Mouse (Mus musculus) hindbrain, embryonic 14.5 days (tissue): ENCODE results near the gene Pla2g2d. TPM values are rescaled to one million over a fixed set of nuclear protein-coding genes. Genes with fewer than 3 reads are reported as not detected.

Source experiments
- ATAC-seq: fragments of 200-750 bp; cut with Nextera tagmentation; 2 replicates; pipeline ENCODE4 v1.8.0; 2017; ENCODE audit warnings: moderate number of reproducible peaks, mild to moderate bottlenecking, moderate TSS enrichment, moderate library complexity; ENCODE audit not compliant: low FRiP score
- DNase-seq: peaks from one replicate; pipeline ENCODE4 v3.0.0-alpha.2; 2015; ENCODE audit warnings: low spot score
- H3K27ac ChIP-seq: fragments of 300-500 bp; sonication (generic); 2 replicates; pipeline ENCODE4 v1.5.1; 2014; ENCODE audit warnings: mild to moderate bottlenecking, moderate library complexity
- H3K27me3 ChIP-seq: fragments of 300-500 bp; sonication (generic); 2 replicates; pipeline ENCODE4 v1.6.1; 2014; ENCODE audit warnings: mild to moderate bottlenecking, low read length, mixed read lengths; ENCODE audit not compliant: control insufficient read depth, insufficient read depth
- H3K36me3 ChIP-seq: fragments of 300-500 bp; sonication (generic); replicated peaks from 2 replicates; pipeline ENCODE4 v1.6.1; 2014; ENCODE audit not compliant: control insufficient read depth, insufficient read depth
- H3K4me1 ChIP-seq: fragments of 300-500 bp; sonication (generic); replicated peaks from 2 replicates; pipeline ENCODE4 v1.6.1; 2014; ENCODE audit warnings: antibody characterized with exemption, low read length, mixed read lengths; ENCODE audit not compliant: control insufficient read depth, insufficient read depth
- H3K4me2 ChIP-seq: fragments of 300-500 bp; sonication (generic); replicated peaks from 2 replicates; pipeline ENCODE4 v1.6.1; 2014; ENCODE audit warnings: mild to moderate bottlenecking, moderate library complexity
- H3K4me3 ChIP-seq: fragments of 300-500 bp; sonication (generic); replicated peaks from 2 replicates; pipeline ENCODE4 v1.5.1; 2014; ENCODE audit warnings: mild to moderate bottlenecking, low read length
- H3K9ac ChIP-seq: fragments of 300-500 bp; sonication (generic); 2 replicates; pipeline ENCODE4 v1.6.1; 2014
- H3K9me3 ChIP-seq: fragments of 300-500 bp; sonication (generic); 2 replicates; pipeline ENCODE4 v1.6.1; 2016; ENCODE audit warnings: low read length; ENCODE audit not compliant: control insufficient read depth
- WGBS: fragments of 180-500 bp; shearing (Covaris S2); extraction: QIAGEN DNeasy Blood & Tissue Kit; methylation state at CpG from one replicate; pipeline ENCODE4 v1.1.7; 2014; 5-methylcytosine and 5-hydroxymethylcytosine counted together
- polyA plus RNA-seq: library from polyadenylated mRNA; unstranded; fragments of >200 nt; fragmentation: Nextera tagmentation; extraction: Ambion mirVana; gene quantifications from 2 replicates; pipeline ENCODE4 v1.2.1, GENCODE M21; 2014

The Pla2g2d gene
- 0.62 and 0.74 TPM in 2 replicates for polyA plus RNA-seq

- Histone ChIP-seq H3K9ac (no peak within 1 kb of the TSS), H3K27ac (no peak within 1 kb of the TSS), H3K27me3 (no peaks in the 10 kb centered on the region), H3K9me3 (no peaks in the 10 kb centered on the region), H3K4me2 (no peak within 1 kb of the TSS), H3K4me3 (no peak within 1 kb of the TSS), H3K36me3 (no peaks in the 10 kb centered on the region), H3K4me1 (peaks cover 10% of the 10 kb centered on the region)
- 87% methylated on average over 6 of the region's 6 CpGs for WGBS
- no peak for DNase-seq
- no peak for ATAC-seq
These were observed at the start of gene Pla2g2d for GRCm38 (mm10) chr4:138775435-138775834. Gene Pla2g2d, plus strand, starts transcription at chr4:138775735.

DNA sequence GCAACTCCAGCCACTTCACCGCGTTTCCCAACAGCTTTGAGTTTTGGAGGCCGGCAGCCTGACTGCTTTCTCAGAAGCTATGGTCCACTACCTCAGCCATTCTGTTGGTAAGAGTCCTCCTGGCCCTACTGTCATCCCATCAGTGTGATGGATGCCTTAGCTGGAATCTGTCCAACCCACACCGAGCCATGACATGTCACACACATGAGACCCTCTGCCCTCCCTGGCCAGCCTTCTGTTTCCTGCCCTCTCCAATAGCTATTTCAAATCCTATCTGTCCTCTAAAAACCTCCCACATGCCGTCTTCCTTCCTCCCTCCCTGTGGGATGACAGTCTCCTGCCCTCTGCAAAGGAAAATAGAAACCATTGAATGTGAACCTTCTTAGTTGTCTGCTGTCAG lies 49.8 kb upstream of the Pla2g2d start:
- DNase-seq, result no peak
- Histone ChIP-seq H3K27me3 (no peaks in the 10 kb centered on the region), H3K9me3 (no peaks in the 10 kb centered on the region), H3K4me2 (peak overlapping the region; percentile 50; the same call in 1 of the 2 replicates), H3K4me3 (no peak overlapping the region), H3K36me3 (no peaks in the 10 kb centered on the region), H3K4me1 (peaks cover 20% of the 10 kb centered on the region), H3K27ac (no peak overlapping the region; the same call in 1 of the 2 replicates), H3K9ac (no peak overlapping the region)
- 77% methylated on average over 5 of the region's 5 CpGs for WGBS
- ATAC-seq, result no peak

DNA sequence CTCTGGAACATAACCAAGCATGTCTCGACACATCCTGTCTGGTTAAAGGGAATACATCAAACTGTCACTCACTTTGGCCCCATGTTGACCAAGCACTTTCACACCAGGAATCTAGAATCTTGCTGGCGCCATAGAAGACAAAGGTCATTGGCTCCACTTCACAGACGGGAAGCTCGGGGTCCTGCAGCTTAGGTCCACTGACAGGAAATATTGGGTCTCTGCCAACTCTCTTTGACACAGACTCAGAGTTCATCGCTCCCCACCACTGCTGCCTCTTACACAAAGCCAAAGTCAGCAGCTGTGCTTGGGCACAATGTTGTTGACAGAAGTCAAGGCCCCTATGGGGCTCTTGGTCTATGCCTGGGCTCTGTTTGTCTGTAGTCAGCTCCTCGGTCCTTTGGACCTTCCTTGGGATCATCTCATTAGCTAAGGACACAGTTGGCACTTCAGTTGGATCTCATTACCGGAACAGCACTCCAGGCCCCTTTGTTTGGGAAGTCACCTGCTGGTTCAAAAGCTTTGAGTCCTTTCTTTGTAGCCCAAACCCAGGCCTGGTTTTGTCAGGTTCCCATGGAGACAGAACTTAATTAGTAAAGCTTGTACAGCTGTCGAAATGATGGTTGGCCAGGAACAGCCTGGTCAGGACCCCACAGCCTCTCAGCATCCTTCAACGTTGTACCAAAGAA lies 46.4 kb upstream of the Pla2g2d start:
- Histone ChIP-seq H3K4me2 (no peak overlapping the region), H3K9me3 (no peaks in the 10 kb centered on the region), H3K27ac (no peak overlapping the region), H3K4me3 (no peak overlapping the region), H3K4me1 (peaks cover 16% of the 10 kb centered on the region), H3K9ac (no peak overlapping the region), H3K27me3 (no peaks in the 10 kb centered on the region), H3K36me3 (no peaks in the 10 kb centered on the region)
- WGBS, result 24% methylated on average over 9 of the region's 9 CpGs
- DNase-seq, result peak; percentile 61
- peak; percentile 60; the same call in 1 of the 2 replicates for ATAC-seq

DNA sequence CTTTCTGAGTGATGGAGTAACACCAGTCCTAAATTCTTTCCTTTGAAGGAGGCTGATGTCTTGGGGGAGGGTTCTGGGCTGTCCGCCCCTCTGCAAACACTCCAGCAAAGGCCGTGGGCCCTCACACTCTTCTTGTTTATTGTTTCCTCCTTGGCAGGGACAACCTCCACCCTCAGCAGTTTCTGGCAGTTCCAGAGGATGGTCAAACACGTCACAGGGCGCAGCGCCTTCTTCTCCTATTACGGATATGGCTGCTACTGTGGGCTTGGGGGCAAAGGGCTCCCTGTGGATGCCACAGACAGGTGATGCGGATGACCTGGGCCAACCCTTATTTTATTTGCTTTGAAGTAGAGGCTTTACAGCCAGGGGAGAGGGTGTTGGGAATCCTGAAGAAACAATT lies 41.4 kb upstream of the Pla2g2d start:
- H3K27ac ChIP-seq, result no peak overlapping the region
- no peak overlapping the region for H3K4me3 ChIP-seq
- peaks cover 9% of the 10 kb centered on the region for H3K4me1 ChIP-seq
- no peak overlapping the region for H3K9ac ChIP-seq
- no peak for DNase-seq
- H3K27me3 ChIP-seq, result no peaks in the 10 kb centered on the region
- no peak for ATAC-seq
- H3K9me3 ChIP-seq, result no peaks in the 10 kb centered on the region
- H3K36me3 ChIP-seq, result no peaks in the 10 kb centered on the region
- 75% methylated on average over 7 of the region's 7 CpGs for WGBS
- no peak overlapping the region for H3K4me2 ChIP-seq

DNA sequence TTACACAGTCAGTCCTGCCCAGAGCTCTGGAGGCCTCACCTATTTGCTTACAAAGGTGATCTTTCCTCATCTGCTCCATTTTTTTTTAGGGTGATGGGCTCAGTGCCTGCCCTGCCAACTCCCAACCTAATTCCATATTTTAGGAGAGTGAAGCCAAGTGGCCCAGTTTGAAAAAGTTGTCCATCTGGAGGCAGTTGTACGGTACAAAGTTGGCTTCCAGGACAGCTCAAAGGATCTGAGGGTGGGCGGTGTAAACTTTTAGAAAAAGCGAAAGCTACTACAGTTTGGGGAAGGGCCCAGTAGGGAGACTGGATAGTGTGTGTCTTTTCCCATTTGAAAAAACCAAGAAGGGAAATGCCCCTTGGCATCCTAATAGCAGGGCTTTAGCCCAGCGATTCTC lies 40.7 kb upstream of the Pla2g2d start:
- 97% methylated on average over 4 of the region's 4 CpGs for WGBS
- Histone ChIP-seq H3K27me3 (no peaks in the 10 kb centered on the region), H3K9ac (no peak overlapping the region), H3K36me3 (no peaks in the 10 kb centered on the region), H3K4me2 (no peak overlapping the region), H3K4me1 (peaks cover 11% of the 10 kb centered on the region), H3K4me3 (no peak overlapping the region), H3K9me3 (no peaks in the 10 kb centered on the region), H3K27ac (no peak overlapping the region)
- no peak for ATAC-seq
- DNase-seq, result no peak

- WGBS, result 77% methylated on average over 7 of the region's 7 CpGs
- Histone ChIP-seq H3K36me3 (no peaks in the 10 kb centered on the region), H3K27ac (no peak within 1 kb of the TSS), H3K4me1 (peaks cover 11% of the 10 kb centered on the region), H3K9me3 (no peaks in the 10 kb centered on the region), H3K4me2 (no peak within 1 kb of the TSS), H3K27me3 (no peaks in the 10 kb centered on the region), H3K4me3 (no peak within 1 kb of the TSS), H3K9ac (no peak within 1 kb of the TSS)
- no peak for ATAC-seq
- no peak for DNase-seq
These were observed 38.5 kb upstream of the Pla2g2d start, which contains the start of gene Ubxn10 for GRCm38 (mm10) chr4:138737031-138737430. Gene Ubxn10, minus strand, starts transcription at chr4:138737167.

GRCm38 (mm10) chr4:138739136-138739851 lies 36.2 kb upstream of the Pla2g2d start:
- Histone ChIP-seq H3K4me1 (peaks cover 11% of the 10 kb centered on the region), H3K36me3 (no peaks in the 10 kb centered on the region), H3K27me3 (no peaks in the 10 kb centered on the region), H3K9ac (no peak overlapping the region), H3K9me3 (no peaks in the 10 kb centered on the region), H3K4me2 (no peak overlapping the region), H3K27ac (no peak overlapping the region), H3K4me3 (no peak overlapping the region)
- ATAC-seq (0 out of 2 replicates have a peak, but pooled peaks have one; percentile 24), DNase-seq (no peak)
- WGBS, result 15% methylated on average over 7 of the region's 7 CpGs

GRCm38 (mm10) chr4:138745884-138746283 lies 29.7 kb upstream of the Pla2g2d start:
- Histone ChIP-seq H3K9me3 (no peaks in the 10 kb centered on the region), H3K4me3 (no peak overlapping the region), H3K9ac (no peak overlapping the region), H3K4me2 (no peak overlapping the region), H3K27ac (no peak overlapping the region), H3K36me3 (no peaks in the 10 kb centered on the region), H3K27me3 (no peaks in the 10 kb centered on the region), H3K4me1 (peaks cover 5% of the 10 kb centered on the region; the same call in 1 of the 2 replicates)
- DNase-seq (no peak), ATAC-seq (no peak)
- 71% methylated on average over 4 of the region's 4 CpGs for WGBS

- Histone ChIP-seq H3K9ac (no peak overlapping the region), H3K36me3 (no peaks in the 10 kb centered on the region), H3K4me1 (peaks cover 5% of the 10 kb centered on the region; the same call in 1 of the 2 replicates), H3K27ac (no peak overlapping the region), H3K4me2 (no peak overlapping the region), H3K4me3 (no peak overlapping the region), H3K9me3 (no peaks in the 10 kb centered on the region), H3K27me3 (no peaks in the 10 kb centered on the region)
- no peak for DNase-seq
- 91% methylated on average over 9 of the region's 9 CpGs for WGBS
- ATAC-seq, result no peak
These were observed 28.7 kb upstream of the Pla2g2d start for GRCm38 (mm10) chr4:138746866-138747265.
